Mouse (Mus musculus) heart, embryonic 14.5 days (tissue): ENCODE measurements around the gene Plp2. TPM values are rescaled to one million over a fixed set of nuclear protein-coding genes. Genes with fewer than 3 reads are reported as not detected.

Experiments
- ATAC-seq: fragments of 200-750 bp; cut with Nextera tagmentation; 2 replicates; pipeline ENCODE4 v1.8.0; 2017; ENCODE audit warnings: low read depth, moderate TSS enrichment; ENCODE audit not compliant: insufficient number of reproducible peaks, insufficient read depth, low FRiP score
- H3K27ac ChIP-seq, 2 experiments: fragments of 200-500 bp in 1 of 2; fragments of 300-500 bp in 1 of 2; sonication (generic) in 1 of 2; replicated peaks in 1 of 2; 2 replicates each; pipeline ENCODE4 v1.5.1; 2012 to 2014; ENCODE audit warnings: low read depth in 2 of 2, low read length in 2 of 2, control low read depth in 1 of 2, mild to moderate bottlenecking in 1 of 2, mixed read lengths in 1 of 2; ENCODE audit not compliant: control insufficient read depth in 1 of 2, insufficient read depth in 1 of 2
- H3K27me3 ChIP-seq: fragments of 300-500 bp; sonication (generic); 2 replicates; pipeline ENCODE4 v1.6.1; 2014; ENCODE audit warnings: mild to moderate bottlenecking, low read length, control low read depth; ENCODE audit not compliant: control insufficient read depth, insufficient read depth
- H3K36me3 ChIP-seq: fragments of 300-500 bp; sonication (generic); 2 replicates; pipeline ENCODE4 v1.6.1; 2014; ENCODE audit warnings: mild to moderate bottlenecking, control low read depth, low read length, mixed read lengths; ENCODE audit not compliant: control insufficient read depth, insufficient read depth
- H3K4me1 ChIP-seq, 2 experiments: fragments of 200-500 bp in 1 of 2; fragments of 300-500 bp in 1 of 2; sonication (generic) in 1 of 2; 2 replicates each; pipeline ENCODE4 v1.6.1; 2012 to 2014; ENCODE audit warnings: low read length in 2 of 2, control low read depth in 1 of 2, mixed read lengths in 1 of 2; ENCODE audit not compliant: control insufficient read depth in 2 of 2, insufficient read depth in 2 of 2
- H3K4me2 ChIP-seq: fragments of 300-500 bp; sonication (generic); 2 replicates; pipeline ENCODE4 v1.6.1; 2014; ENCODE audit warnings: mild to moderate bottlenecking, low read length
- H3K4me3 ChIP-seq, 2 experiments: fragments of 200-500 bp in 1 of 2; fragments of 300-500 bp in 1 of 2; sonication (generic) in 1 of 2; 2 replicates each; pipeline ENCODE4 v1.5.1; 2012 to 2014; ENCODE audit warnings: low read length in 2 of 2, mild to moderate bottlenecking in 2 of 2, control low read depth in 1 of 2, low read depth in 1 of 2, moderate library complexity in 1 of 2; ENCODE audit not compliant: control insufficient read depth in 1 of 2, insufficient read depth in 1 of 2
- H3K9ac ChIP-seq: fragments of 300-500 bp; sonication (generic); 2 replicates; pipeline ENCODE4 v1.6.1; 2014; ENCODE audit warnings: mild to moderate bottlenecking, low read length
- H3K9me3 ChIP-seq: fragments of 300-500 bp; sonication (generic); 2 replicates; pipeline ENCODE4 v1.6.1; 2016; ENCODE audit warnings: low read length, control low read depth; ENCODE audit not compliant: control insufficient read depth
- WGBS: fragments of 180-500 bp; shearing (Covaris S2); extraction: QIAGEN DNeasy Blood & Tissue Kit; methylation state at CpG from one replicate; pipeline ENCODE4 v1.1.7; 2014; 5-methylcytosine and 5-hydroxymethylcytosine counted together
- polyA plus RNA-seq: library from polyadenylated mRNA; unstranded; fragments of >200 nt; fragmentation: Nextera tagmentation; extraction: Ambion mirVana; gene quantifications from 2 replicates; pipeline ENCODE4 v1.2.1, GENCODE M21; 2014

Plp2 gene
- polyA plus RNA-seq, 1 experiment from 2014 or later = 194 TPM

DNA sequence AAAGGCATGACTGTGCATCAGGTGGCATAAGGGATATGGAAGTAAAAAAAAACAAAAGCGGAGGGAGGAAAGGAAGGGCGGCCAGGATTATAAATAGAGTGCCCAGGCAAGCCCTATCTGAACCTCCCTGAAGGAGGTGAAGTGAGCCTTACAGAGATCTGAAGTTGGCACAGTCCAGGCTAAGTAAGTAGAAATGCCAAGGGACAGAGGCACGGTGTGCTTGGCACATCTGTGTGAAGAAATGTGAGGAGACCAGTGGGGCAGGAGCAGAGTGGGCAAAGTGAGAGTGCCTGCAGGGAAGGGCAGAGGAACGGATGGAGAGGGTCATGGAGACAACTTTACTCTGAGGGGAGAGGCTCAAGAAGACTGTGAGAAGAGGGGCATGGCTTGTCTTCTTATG is 10.1 kb downstream of the Plp2 start:
- H3K27ac ChIP-seq = no peak overlapping the region

GRCm38 (mm10) chrX:7658785-7659589 is 12.2 kb downstream of the Plp2 start:
- H3K4me1 ChIP-seq = peaks cover 6 to 8% of the 10 kb centered on the region in 2 experiments; a peak in 2 of 4 replicates
- peak overlapping the region in 1 of 2 experiments; percentile 54; a peak in 1 of 4 replicates for H3K4me3 ChIP-seq
- ATAC-seq = no peak
- H3K9ac ChIP-seq = 0 out of 2 replicates have a peak overlapping the region, but pooled peaks have one; percentile 78
- H3K9me3 ChIP-seq = no peaks in the 10 kb centered on the region
- peak overlapping the region; percentile 14 to 82; a peak in 1 of 4 replicates for H3K27ac ChIP-seq
- WGBS = 55% methylated on average over 11 of the region's 11 CpGs
- H3K36me3 ChIP-seq = 0 out of 2 replicates have a peak, but pooled peaks cover 7% of the 10 kb centered on the region
- H3K4me2 ChIP-seq = peak overlapping the region; percentile 73
- H3K27me3 ChIP-seq = no peaks in the 10 kb centered on the region

More for the DNA sequence above, 10.1 kb downstream of the Plp2 start:
- Histone ChIP-seq H3K9ac (no peak overlapping the region), H3K27me3 (no peaks in the 10 kb centered on the region), H3K9me3 (no peaks in the 10 kb centered on the region), H3K4me1 (peaks cover 6 to 8% of the 10 kb centered on the region in 2 experiments; a peak in 2 of 4 replicates), H3K36me3 (peaks cover 10% of the 10 kb centered on the region; the same call in 1 of the 2 replicates), H3K4me2 (no peak overlapping the region), H3K4me3 (no peak overlapping the region)
- ATAC-seq = no peak
- WGBS = 54% methylated on average over 4 of the region's 4 CpGs

GRCm38 (mm10) chrX:7658031-7658784 is 13.0 kb downstream of the Plp2 start:
- 20% methylated on average over 13 of the region's 15 CpGs for WGBS
- H3K9ac ChIP-seq = peak overlapping the region; percentile 78
- peak overlapping the region; percentile 30 to 54 for H3K4me3 ChIP-seq
- H3K27me3 ChIP-seq = no peaks in the 10 kb centered on the region
- ATAC-seq = peak; percentile 44
- peak overlapping the region; percentile 73 for H3K4me2 ChIP-seq
- peak overlapping the region; percentile 70 to 82 for H3K27ac ChIP-seq
- 0 out of 2 replicates have a peak, but pooled peaks cover 3% of the 10 kb centered on the region for H3K36me3 ChIP-seq
- H3K4me1 ChIP-seq = peaks cover 6 to 8% of the 10 kb centered on the region in 2 experiments; a peak in 2 of 4 replicates
- no peaks in the 10 kb centered on the region for H3K9me3 ChIP-seq

GRCm38 (mm10) chrX:7657221-7657639 is 14.0 kb downstream of the Plp2 start, which contains the start of gene Prickle3:
Gene Prickle3 (plus strand): TSS chrX:7657260.
- H3K27me3 ChIP-seq = no peaks in the 10 kb centered on the region
- H3K9me3 ChIP-seq = no peaks in the 10 kb centered on the region
- H3K4me3 ChIP-seq = peak within 1 kb of the TSS; percentile 54 to 87
- peaks cover 6 to 8% of the 10 kb centered on the region in 2 experiments; a peak in 2 of 4 replicates for H3K4me1 ChIP-seq
- peak within 1 kb of the TSS; percentile 78 for H3K9ac ChIP-seq
- peak within 1 kb of the TSS; percentile 82 to 83 for H3K27ac ChIP-seq
- 21% methylated on average over 26 of the region's 26 CpGs for WGBS
- peak within 1 kb of the TSS; percentile 73 for H3K4me2 ChIP-seq
- ATAC-seq = peak; percentile 76
- 0 out of 2 replicates have a peak, but pooled peaks cover 3% of the 10 kb centered on the region for H3K36me3 ChIP-seq

DNA sequence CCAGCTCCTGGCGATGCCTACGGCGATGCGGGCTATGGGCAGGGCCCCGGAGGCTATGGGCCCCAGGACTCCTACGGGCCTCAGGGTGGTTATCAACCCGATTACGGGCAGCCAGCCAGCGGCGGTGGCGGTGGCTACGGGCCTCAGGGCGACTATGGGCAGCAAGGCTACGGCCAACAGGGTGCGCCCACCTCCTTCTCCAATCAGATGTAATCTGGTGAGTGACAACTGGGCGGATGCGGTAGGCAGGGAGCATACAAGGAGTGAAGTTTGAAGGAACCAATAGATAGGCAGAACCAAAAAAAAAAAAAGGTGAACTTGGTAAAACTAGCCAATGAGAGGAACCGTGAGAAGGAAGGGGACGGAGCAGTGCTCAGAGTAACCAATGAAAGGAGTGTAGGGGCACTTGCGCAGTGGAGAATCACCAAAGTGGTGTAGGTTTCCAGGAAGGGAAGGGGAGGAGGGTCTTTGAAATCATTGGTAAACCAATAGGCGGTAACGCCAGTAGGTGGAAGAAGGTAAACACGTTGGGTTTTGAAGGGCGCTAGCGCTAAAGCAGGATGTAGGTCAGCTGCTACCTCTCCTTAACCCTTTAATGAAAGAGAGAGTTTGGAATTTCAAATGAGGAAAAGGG is 22.4 kb downstream of the Plp2 start:
- H3K36me3 ChIP-seq = no peaks in the 10 kb centered on the region
- 17% methylated on average over 25 of the region's 25 CpGs for WGBS
- H3K9me3 ChIP-seq = no peaks in the 10 kb centered on the region
- peak overlapping the region; percentile 55 to 71 for H3K27ac ChIP-seq
- no peaks in the 10 kb centered on the region for H3K27me3 ChIP-seq
- H3K4me1 ChIP-seq = no peaks in the 10 kb centered on the region; a peak in 1 of 4 replicates
- H3K4me3 ChIP-seq = peak overlapping the region; percentile 51 to 59
- ATAC-seq = peak; percentile 93
- H3K9ac ChIP-seq = peak overlapping the region; percentile 72
- peak overlapping the region; percentile 66 for H3K4me2 ChIP-seq

- ATAC-seq = no peak
- no peak overlapping the region for H3K4me2 ChIP-seq
- H3K36me3 ChIP-seq = no peaks in the 10 kb centered on the region
- no peaks in the 10 kb centered on the region; a peak in 1 of 4 replicates for H3K4me1 ChIP-seq
- no peak overlapping the region for H3K27ac ChIP-seq
- H3K9ac ChIP-seq = no peak overlapping the region
- no peaks in the 10 kb centered on the region for H3K9me3 ChIP-seq
- no peak overlapping the region for H3K4me3 ChIP-seq
- 13% methylated on average over 5 of the region's 5 CpGs for whole genome bisulfite sequencing
- no peaks in the 10 kb centered on the region for H3K27me3 ChIP-seq
These were observed 25.8 kb downstream of the Plp2 start for GRCm38 (mm10) chrX:7645349-7645748.

DNA sequence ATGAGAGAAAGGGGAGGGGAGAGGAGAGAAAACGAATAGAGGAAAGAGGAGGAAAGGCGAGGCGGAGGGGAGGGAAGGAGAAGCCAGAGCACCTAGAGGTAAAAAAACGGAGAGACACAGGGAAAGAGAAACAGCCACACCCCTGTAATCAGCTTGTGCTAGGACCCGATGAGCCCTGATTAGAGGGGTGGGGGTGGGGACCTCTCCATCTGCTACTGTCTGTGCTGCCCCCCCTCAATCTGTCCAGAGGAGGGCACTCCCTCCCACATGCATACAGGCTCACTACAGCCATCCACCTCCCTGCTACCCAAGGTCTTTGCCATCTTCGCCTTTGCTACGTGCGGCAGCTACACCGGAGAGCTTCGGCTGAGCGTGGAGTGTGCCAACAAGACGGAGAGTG is 30.4 kb downstream of the Plp2 start:
- Histone ChIP-seq H3K4me3 (no peak overlapping the region), H3K27me3 (no peaks in the 10 kb centered on the region; the same call in 1 of the 2 replicates), H3K27ac (no peak overlapping the region), H3K9ac (no peak overlapping the region), H3K4me2 (no peak overlapping the region), H3K4me1 (no peaks in the 10 kb centered on the region), H3K36me3 (no peaks in the 10 kb centered on the region), H3K9me3 (no peaks in the 10 kb centered on the region)
- no peak for ATAC-seq
- 38% methylated on average over 11 of the region's 12 CpGs for WGBS
